Mouse (Mus musculus) B cell, adult 67 days (primary cell): ENCODE results near the gene Olfr394. TPM values are rescaled to one million over a fixed set of nuclear protein-coding genes. Genes with fewer than 3 reads are reported as not detected.

ENCODE experiments used
- total RNA-seq, 2 experiments: library from RNA; stranded (reverse); gene quantifications; 4 replicates each; pipeline ENCODE4 v1.2.4; 2023

The Olfr394 gene
- not detected for total RNA-seq

DNA sequence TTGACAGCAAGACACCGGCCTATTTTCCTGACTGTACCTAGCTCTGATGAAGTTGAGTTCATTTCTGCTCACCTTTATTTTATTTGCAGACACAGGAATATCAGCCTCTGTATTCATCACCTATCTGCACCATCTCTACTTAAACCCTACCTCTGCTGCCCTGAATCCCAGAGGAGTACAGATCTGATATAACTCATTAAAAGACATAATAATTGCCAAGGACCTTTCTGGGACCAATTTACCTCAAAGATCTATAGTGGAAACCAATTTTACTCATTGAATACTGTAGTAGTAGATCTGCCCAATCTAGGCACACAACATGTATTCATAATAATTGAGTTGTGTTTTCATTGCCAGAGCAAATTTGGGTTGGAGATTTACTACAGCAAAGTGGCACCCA is at the start of gene Olfr394:
Gene Olfr394 (minus strand): TSS at position 101 of the 400 bp plus-strand sequence.

GRCm38 (mm10) chr11:73936377-73936776 is 45.8 kb upstream of the Olfr394 start, which contains the start of gene Olfr23:
Olfr23 (plus strand) TSS chr11:73936677.

DNA sequence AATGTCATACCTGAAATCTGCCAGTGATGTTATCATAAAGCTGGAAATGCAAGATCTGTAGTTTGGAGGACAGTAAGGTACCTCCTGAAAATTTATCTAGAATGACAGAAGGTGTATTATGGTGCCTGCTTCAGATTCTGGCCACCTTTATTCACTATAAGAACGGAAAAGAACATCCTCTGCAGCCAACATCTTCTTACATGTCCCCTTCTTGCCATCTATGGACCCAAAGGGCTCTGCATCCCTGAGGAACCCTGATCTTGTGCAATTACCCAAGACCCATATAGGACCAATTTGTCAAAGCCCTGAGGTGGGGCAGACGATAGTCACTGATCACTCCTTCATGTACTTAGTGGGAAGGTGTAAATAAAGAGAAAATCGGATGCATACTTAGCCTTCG is 18.6 kb upstream of the Olfr394 start, which contains the start of gene Olfr395:
Gene Olfr395 (minus strand): TSS at position 101 of the 400 bp plus-strand sequence.

DNA sequence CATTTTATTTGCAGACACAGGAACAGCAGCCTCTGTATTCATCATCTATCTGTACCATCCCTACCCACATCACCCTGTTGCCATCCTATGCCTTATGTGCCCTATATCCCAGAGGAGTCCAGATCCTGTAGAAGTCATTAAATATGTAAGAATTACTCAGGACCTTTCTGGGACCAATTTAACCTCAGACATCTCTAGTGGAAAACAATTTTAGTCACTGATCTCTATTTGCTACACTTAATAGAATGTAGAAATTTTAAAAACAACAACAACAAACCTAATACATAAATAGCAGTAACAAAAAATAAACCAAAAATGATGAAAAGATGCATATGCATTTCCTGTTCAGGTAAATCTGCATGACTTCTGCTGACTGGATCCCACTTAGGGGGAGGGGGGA is 39.2 kb downstream of the Olfr394 start, which contains the start of gene Olfr393:
Gene Olfr393 (minus strand): TSS at position 101 of the 400 bp plus-strand sequence.

Other genes starting within 250 kb of the Olfr394 start
- gene Zfp735, start 202.0 kb downstream of the Olfr394 start, total RNA-seq: not detected
- gene Olfr389, start 110.1 kb downstream of the Olfr394 start, total RNA-seq: not detected
- gene Olfr390, start 107.8 kb downstream of the Olfr394 start, total RNA-seq: not detected
- gene Olfr391-ps, start 87.7 kb downstream of the Olfr394 start, total RNA-seq: not detected
- gene Olfr392, start 73.7 kb downstream of the Olfr394 start, total RNA-seq: not detected
- gene Olfr393, start 39.3 kb downstream of the Olfr394 start, total RNA-seq: not detected
- not detected for gene Olfr395, start 18.5 kb upstream of the Olfr394 start, total RNA-seq
- gene Olfr23, start 45.9 kb upstream of the Olfr394 start, total RNA-seq: not detected
- not detected for gene Olfr397, start 70.0 kb upstream of the Olfr394 start, total RNA-seq
- gene Olfr398, start 99.6 kb upstream of the Olfr394 start, total RNA-seq: not detected
- gene Olfr139, start 165.8 kb upstream of the Olfr394 start, total RNA-seq: not detected
- not detected for gene Olfr399, start 165.8 kb upstream of the Olfr394 start, total RNA-seq
- not detected for gene Zfp616, start 179.2 kb upstream of the Olfr394 start, total RNA-seq
- not detected for gene Olfr401, start 222.9 kb upstream of the Olfr394 start, total RNA-seq